Mouse (Mus musculus) kidney, postnatal 4 days (tissue): Measurements from ENCODE around the gene Map3k6.

Source experiments
- DNase-seq, 2 experiments: peaks; one replicate each; pipeline ENCODE4 v3.0.0; 2021; ENCODE audit warnings: mixed read lengths in 2 of 2

The Map3k6 gene

GRCm38 (mm10) chr4:133286476-133287077 is 46.0 kb downstream of the Map3k6 start:
- DNase-seq = no peak

- no peak for DNase-seq
These were observed 50.6 kb downstream of the Map3k6 start for GRCm38 (mm10) chr4:133291255-133291654.

- DNase-seq = no peak
These were observed 51.8 kb downstream of the Map3k6 start for GRCm38 (mm10) chr4:133292405-133292804.

DNA sequence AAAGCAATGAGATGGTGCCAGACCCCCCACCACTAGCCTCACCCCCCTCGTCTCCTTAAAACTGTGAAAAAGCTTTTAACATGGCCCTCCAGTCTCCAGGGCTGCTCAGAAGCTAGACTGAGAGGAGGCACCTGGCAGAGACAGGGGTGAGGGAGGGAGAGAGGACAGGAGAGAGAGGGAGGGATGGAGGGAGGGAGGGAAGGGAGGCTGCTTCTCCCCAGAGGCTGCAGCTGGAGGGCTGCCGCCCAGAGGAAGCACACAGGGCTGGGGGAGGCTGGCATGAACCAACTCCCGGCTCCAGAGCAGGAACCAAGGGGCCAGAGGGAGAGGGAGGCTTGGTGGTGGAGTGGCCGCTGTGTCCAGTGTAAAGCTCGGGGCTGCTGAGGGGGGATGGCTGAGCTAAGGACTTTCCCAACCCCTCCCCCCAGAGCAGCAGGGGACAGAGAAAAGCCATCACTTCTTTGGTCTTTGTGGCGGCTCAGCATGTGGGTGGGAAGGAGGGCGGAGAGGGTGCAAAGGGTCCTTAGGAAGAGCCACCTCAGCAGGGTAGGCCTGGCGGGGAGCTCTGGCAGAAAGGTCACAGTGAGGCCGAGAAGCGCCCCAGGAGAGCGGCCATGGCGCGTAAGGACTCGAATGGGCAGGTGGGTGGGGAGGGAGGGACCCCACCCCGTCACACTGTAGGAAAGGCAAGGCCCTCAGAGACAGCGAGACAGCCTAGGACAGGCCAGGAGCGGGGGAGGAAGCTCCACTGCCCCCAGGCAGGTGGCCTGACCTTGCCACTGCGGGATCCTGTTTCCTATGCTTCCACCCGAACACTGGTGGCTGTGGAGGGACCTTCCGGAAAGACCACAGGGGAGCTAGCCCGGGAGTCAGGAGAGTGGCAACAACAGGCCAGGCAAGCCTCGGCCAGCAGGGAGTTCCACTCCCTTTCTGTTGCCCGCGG is 52.6 kb downstream of the Map3k6 start:
- DNase-seq = peak; percentile 66 to 80

DNA sequence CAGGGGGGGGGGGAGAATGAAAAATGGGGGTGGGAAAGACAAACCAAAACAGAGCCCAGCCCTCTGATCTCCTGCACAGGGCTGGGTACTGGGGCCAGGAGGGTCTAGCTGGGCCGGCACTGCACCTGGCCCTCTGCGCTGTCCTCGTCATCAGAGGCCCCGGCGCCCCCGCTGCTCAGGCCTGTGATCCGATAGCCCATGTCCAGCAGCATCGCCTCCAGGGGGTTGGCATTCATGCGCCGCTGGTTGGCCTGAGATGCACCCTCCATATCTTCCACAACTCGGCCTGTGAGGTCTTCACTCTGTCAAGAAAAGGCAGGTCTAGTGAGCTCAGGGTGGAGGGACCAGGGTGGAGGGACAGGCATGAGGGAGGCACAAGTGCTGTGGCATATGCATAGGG is 53.5 kb downstream of the Map3k6 start:
- peak; percentile 29 to 46 for DNase-seq

GRCm38 (mm10) chr4:133297360-133297759 is 56.7 kb downstream of the Map3k6 start:
- DNase-seq = no peak

DNA sequence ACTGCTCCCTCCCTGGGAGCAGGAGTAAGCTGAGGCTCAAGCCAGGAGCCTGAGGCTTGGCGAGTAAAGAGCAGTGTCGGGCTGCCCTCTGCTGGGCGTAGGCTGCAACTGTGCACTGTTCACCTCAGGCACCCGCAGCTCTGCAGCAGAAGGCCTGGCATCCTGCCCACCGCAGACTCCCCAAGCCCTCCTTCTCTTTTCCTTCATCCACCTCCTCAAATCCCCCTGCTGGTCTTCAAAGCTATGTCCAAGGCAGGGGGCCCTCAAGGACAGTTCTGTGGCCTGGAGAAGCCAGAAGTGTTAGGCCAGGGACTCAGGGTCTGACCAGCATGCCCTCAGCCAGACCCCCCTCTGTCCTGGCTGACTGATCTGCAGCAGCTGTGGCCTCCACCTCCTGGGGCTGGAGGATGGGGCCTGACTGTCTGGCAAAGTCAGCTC is 57.2 kb downstream of the Map3k6 start:
- peak; percentile 91 to 93 for DNase-seq

- DNase-seq = peak; percentile 43 to 58
These were observed 58.1 kb downstream of the Map3k6 start for GRCm38 (mm10) chr4:133298516-133299365.

DNA sequence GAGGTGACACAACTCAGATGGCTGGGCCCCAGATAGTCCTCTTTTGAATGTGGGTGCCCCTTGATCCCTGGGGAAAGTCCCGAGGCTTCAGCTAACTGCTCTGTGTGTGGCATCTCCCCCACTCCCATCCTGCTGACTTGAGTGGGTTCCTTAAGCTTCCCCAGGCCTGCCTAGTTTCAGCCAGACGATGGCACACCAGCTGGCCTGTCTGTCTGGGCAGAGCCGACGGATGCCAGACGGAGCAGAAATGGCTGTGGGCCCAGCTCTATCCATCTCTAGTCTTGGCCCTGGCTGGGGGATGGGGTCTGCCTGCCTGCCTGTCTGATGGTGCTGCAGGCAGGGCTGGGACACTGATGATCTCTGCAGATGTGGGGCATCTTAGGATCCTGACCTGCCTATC is 59.1 kb downstream of the Map3k6 start:
- DNase-seq = no peak

DNA sequence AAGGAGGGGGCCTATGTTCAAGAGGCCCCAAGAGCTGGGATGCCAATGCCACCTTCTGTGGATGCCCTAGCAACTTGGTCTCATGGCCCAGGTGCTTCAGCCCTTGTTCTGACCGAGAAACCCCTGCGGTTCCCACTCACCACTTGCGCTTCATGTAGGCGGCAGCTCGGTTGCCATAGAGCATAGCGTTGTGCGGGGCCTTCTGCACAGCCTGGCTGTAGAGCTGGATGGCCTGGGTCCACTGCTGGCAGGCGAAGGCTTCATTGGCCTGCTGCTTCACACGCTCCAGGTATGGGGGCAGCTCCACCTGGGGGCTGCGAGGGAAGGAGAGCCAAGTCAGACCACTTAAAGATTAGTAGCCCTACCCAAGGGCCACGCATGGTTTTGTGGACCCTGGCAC is 59.8 kb downstream of the Map3k6 start:
- DNase-seq = no peak

DNA sequence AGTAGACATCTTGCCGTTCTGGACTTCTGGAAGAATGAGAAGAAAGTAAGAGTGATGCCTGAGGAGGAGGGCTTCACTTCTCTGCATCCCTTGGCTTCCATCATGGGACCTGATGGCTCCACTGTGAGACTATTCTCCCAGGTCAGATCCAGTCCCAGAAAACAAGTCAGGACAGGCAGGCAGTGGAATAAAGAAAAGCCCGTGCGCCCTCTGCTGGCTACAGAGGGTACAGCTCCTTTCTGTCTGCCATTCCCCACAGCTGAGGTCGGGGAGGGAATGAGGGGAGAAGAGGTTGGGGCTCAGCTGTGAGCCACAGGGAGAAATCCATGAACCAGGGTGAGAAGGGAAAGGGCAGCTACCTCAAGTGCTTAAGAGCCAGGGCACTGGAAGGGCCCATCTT is 61.2 kb downstream of the Map3k6 start:
- peak; percentile 86 to 87 for DNase-seq
